Mouse (Mus musculus) ES-CJ7 (cell line): ENCODE data around the gene App.
A peak's percentile ranks its signal among the peaks of the same experiment; 100 is the strongest.

ENCODE experiments used
- DNase-seq: peaks from one replicate; pipeline ENCODE4 v3.0.0; 2011; ENCODE audit warnings: low read depth, low spot score

App gene

GRCm38 (mm10) chr16:85173373-85174081 lies at the start of gene App:
Gene App, minus strand, starts transcription at chr16:85173766.
- peak; percentile 65 for DNase-seq

DNA sequence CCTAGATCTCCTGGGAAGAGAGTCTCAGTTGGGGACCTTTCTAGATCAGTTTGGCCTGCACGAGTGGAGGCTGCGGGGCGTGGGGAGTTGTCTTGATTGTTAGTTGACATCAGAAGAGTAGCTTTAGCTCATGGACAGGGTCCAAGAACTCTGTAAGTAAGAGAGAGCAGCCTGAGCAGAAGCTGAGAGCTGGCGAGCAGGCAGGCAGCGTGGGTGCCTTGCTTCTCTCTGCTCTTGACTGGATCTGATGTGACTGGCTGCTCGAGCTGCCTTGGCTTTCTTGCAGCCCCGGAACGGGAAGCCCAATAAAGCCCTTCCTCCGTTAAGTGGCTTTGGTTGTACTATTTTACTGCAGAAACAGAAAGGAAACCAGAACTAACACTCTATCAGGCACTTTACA lies 42.3 kb upstream of the App start:
- DNase-seq = no peak

DNA sequence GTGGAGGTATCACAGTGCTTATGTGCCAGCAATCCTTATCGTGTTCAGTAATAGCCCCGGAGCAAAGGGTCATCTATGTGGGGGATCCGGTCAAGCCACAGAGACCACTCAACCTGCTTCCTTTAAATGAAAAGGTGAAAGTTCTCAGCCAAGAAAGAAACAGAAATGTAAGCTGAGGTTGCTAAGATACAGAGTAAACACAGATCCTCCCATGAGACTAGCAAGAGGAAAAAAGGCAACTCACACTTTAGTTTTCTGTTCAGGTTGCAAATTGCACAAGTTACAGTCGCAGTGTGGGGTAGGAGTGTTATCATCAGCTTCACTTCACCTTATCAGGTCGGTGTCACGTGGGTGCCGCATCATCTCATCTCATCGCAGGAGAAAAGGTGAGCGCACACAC lies 41.6 kb upstream of the App start:
- no peak for DNase-seq

DNA sequence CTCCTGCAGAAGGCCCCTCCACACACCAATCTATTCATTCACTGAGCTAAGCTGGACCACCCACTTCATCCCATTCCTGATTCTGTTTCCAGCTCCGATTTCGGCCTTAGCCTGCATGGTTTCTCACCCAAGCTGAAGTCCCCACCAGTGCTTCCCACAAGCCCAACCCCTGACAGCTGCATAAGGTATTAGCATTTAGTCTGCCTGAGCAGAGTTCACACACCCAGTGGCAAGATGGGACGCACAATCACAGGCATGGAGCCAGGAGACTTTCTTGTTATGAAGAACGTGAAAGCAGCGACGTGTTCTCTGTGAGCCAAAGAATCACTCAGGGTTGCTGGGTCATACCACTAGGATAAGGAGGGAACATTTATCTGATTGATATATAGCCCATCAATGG lies 22.1 kb upstream of the App start:
- no peak for DNase-seq

DNA sequence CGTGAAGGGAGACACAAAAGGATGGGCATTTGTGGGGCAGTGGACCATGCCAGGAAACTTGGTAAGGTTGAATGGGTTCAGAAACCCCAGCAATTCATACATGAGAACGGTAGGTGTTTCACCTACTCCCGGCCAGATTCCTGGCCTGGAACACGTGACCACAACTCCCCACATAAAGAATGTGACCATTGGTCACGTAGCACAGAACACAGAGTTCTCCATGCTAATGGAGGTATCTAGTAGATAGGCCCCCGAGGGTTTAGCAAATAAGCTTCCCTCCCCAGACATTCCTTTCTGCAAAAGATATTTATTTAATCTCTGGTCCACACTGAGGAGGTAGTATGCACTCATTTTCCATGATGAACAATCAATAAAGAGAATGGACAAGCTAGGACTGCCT lies 21.6 kb upstream of the App start:
- no peak for DNase-seq

DNA sequence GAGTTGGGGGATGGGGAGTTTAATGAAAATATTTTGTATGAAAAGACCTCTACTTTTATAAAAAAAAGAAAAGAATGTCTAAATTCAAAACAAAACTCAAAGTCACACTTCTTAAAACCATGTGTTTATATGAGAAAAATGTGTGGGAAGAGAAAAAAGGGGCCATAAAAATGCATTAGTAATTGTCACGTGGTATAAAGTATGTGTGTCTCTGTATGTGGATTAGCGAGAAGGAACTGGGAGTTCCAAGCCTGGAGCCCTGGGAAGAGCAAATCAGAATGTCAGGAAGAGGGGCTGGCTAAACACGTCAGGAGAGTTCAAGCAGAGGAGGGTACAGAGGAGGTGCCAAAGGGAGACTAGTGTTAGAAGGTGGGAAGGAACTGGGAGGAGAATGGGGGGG lies 7.9 kb upstream of the App start:
- DNase-seq = no peak

GRCm38 (mm10) chr16:85180710-85181109 lies 7.1 kb upstream of the App start:
- no peak for DNase-seq

DNA sequence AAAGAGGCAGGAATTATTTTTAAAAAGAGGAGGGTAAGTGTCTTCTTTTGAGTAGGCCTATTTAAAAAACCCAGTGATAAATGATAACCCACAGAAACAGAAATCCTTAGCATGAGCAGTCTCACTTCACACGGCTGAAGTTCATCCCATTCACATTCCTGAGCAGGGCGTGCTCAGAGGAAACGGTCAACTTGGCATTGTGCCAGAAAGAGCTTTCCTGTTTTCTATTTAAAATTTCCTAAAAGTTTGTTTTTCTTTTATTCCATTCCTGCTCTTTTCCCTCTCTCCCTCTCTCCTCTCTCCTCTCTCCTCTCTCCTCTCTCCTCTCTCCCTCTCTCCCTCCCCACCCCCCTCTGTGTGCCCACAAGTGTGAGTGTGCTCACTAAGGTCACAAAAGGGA lies 3.1 kb upstream of the App start:
- peak; percentile 15 for DNase-seq

DNA sequence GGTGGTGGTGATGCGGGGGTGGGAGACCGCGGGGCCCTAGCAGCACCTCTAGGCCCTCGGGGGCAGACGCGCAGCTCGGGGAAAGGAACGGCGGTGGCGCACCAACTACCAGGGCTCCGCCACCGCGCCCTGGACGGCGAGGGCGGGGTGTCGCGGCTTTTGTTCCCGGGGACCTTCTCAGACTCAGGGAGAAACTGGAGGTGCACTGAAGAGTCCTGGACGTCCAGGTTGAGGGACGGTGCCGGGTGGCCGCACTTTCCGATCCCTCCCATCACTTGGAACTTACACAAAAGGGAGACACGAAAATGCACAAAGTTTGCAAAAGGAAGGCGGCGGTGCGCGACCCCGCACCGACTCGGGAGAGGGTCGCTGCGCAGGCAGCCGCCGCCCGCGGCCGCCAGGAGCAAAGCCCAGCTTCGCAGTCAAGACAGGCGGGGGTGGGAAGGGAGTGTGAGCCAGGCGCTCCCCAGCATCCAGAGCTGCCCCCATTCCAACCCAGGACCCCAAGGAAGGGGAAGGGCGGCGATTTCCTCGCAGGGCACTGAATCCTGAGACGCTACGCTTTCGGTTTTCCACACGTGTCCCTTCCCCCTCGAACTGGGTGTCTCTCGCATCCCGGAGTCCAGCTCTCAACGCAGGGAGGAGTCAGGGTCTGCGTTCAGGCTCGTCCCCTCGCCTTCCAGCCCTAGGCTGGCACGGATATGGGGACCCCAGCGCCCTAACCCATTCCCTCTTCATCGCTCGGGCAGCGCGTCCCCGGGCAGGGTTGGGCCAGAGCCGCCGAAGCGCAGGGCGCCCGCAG lies 794 bp downstream of the App start:
- DNase-seq = peak; percentile 34

- peak; percentile 58 for DNase-seq
These were observed 1.5 kb downstream of the App start for GRCm38 (mm10) chr16:85171976-85172570.

GRCm38 (mm10) chr16:85170826-85171510 lies 2.6 kb downstream of the App start:
- DNase-seq = no peak

GRCm38 (mm10) chr16:85168821-85169220 lies 4.7 kb downstream of the App start:
- DNase-seq = no peak

DNA sequence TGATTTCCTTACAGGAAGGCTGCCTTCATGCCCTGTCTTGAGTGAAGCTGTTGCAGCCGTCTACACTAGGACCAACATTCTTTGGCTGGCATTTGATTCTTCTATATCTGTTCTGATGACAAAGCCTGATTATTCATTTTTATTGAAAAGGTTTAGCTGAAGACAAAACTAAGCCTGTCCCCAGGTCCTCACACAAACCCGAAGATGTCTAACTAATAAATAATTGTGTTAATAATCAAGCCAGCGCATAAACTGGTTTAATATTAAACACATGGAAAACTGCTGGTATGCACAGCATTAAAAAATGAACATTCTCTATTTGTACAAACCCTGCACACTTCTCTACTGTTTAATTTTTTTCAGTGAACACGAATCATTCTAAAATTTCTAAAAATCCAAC lies 7.4 kb downstream of the App start:
- DNase-seq = no peak

DNA sequence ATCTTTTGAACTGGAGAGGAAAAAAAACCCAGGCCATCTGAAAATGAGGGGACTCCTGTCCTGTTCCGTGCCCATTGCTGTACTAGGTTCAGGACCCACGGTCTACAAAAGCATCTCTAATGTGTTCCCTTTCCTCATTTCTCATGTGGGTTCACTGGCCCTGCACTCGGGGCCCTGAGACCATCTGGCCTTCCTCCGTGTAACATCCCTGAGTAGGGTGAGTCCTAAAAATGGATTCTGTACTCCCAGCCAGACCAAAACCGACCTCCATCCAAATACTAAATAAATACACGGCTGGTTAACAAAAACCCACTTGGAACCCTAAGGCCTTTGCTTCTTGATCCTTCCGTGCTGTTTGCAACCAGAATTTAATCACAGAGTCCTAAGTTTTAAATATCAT lies 7.9 kb downstream of the App start:
- no peak for DNase-seq

DNA sequence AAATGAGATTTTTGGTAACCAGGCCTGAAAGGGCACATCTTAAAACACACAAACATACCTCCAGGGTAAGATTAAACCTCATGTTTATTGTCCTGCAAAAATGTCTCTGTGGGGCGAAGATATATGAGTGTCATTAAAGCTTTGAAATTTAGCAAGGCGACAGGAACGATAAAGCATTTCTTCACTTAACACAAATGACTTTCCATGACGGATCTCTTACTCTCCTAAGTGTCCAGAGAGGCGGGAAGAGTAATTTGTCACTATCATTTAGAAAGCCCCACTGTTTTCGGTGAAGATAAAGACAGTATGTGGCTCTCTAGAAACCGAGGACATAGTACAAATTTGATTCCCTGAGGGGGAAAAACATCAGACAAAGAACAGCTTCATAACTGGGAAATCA lies 8.4 kb downstream of the App start:
- no peak for DNase-seq

- no peak for DNase-seq
These were observed 10.8 kb downstream of the App start for GRCm38 (mm10) chr16:85162779-85163178.

DNA sequence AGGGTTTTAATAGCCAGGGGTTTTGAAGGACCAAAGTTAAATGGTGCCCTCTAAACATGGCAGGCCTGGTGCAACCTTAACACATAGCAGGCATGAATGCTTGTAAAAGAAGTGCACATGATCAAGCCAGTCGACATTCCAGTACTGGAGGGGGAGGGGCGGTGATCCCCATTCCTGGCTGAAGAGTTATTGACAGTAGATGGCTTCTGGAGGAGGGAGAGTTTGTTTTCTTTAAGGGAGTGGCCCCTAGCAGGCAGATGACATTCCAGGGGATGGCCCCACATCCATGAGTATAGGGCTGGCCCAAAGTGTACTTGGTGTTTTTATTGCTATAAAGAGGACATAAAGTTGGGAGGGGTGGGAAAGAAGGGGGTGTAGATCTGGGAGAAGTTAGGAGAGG lies 13.4 kb downstream of the App start:
- DNase-seq = no peak

DNA sequence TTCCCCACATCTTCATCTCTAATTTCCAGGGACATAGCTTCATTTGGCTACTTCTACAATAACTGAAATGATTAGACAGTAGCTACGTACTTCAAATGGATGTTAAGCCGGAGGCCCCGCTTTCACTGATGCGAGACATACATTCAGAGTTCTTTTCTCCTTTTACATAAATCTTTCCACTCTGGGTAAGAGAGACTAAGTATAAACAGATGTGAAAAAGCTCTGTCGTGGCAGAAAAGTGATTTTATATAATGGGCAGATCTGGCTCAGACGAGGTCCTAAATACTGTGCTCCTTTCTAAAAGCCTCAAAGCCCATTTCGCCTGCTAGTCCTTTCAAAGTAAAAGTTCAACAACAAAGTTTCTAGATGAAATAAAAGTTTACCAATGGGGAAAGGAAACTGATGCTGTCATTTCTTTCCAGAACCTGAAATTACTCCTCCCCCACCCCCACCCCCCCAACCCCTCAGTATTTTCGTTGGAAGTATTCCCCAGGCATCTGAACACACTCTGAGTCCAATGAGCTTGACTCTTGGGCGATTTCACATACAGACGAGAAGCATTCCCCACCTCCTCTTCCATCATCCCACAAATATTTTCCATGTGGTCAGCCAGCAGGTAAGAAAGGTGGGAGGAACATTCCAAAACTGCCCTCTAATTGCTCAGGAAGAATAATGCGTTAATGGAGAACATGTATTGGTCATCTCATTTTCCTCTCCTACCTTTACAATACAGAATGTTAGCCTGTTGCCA lies 15.6 kb downstream of the App start:
- DNase-seq = no peak

GRCm38 (mm10) chr16:85157156-85157555 lies 16.4 kb downstream of the App start:
- no peak for DNase-seq

DNA sequence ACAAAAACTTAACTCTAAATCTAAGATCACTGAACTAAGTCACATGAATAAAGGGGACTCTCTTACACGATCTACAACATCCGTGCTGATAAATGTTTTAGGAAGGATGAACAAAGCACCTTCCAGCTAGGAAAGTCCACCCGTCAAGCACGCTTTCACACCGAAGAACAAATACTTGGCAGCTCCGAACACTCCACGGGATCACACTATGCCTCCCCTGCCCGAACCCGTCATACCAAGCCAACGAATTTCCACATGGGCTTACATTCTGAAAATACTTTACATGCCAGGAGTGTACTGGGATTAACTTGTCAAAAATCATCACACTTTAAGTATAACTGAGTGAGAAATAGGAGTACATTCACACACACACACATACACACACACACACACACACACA lies 17.7 kb downstream of the App start:
- no peak for DNase-seq

DNA sequence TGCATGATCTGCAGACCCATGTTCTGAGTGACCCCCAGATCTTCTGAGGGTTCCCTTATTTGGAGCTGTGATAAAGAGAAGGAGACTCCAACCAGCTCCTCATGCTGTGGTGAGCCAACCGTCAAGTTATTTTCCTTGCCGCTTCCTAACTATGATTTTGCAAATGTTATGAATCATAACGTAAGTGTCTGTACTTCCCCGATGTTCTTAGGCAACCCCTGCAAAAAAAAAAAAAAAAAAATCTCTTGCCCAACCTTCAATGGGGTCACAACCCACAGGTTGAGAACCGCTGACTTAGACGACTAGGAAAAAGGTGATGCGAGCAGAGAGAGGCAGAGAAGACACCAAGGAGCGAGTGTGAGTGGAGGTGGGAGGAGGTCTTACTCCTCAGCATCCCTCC lies 21.1 kb downstream of the App start:
- no peak for DNase-seq

DNA sequence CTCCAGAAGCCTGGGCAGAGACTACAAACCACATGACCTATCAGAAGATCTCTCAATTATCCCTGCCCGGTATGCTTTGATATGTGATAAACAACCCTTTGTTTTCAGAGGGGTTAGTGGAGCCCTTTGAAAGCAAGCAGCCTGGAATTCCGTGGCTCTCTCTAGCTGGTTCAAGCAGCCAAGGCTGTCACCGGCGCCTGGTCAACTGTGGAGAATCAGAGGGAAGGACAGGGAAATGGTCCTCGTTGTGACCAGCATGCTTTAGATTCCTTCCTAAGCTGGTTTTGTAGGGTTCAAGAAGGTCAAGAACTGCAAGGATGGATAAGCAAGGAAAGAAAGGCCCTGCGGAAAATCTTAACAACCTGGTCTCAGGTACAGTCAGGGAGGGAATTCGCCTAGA lies 21.9 kb downstream of the App start:
- DNase-seq = no peak
